ENCODE assay signal across 17 mouse cellular contexts in the genomic region with DNA sequence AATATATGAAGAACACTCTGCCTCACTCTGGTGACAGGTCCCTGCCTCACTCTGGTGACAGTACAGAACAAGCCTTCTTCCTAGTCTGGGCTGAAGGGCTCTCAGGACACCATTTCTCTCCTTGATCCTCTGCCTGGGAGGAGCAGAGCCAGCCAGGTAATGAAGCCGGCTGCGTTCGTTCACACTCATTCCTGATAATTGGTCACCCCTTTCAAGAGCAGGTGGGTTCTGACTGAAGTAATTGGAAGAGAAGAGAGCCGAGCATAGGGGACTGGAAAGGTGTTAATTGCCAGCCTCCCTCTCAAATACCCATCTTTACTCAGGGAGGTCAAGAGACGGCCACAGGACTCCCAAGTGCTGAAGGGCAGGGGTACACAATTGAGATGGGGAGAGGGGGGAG.
DNase-seq lines count a peak whose midpoint lies in the region; ATAC-seq and TF ChIP-seq lines count a peak whose summit lies in the region.
"Had no signal": no experiment of that assay in that cellular context is flagged by ENCODE, and none has a peak within 500 bp of the region (broad histone marks: within the 10 kb centered on the region; RNA-seq: fewer than 3 reads in every experiment).

No protein-coding gene starts in this region.

- DNase-seq in forebrain, postnatal 0 days = no peak
- peak; percentile 43 for DNase-seq in forebrain, embryonic 14.5 days (ENCODE audit: low spot score)
- no peak for DNase-seq in spleen, postnatal 4 days (ENCODE audit: low spot score in 2 of 2)
- no peak for DNase-seq in hindbrain, embryonic 10.5 days (ENCODE audit: low spot score)
- DNase-seq: adrenal gland, adult 2 months; adrenal gland, postnatal 10 days; adrenal gland, postnatal 25 days; cerebellum, adult 11-12 months; cerebellum, adult 2 months; cerebellum, adult 9-10 months; cerebellum, postnatal 10 days; cerebellum, postnatal 25 days had no signal

- peaks cover 63% of the 10 kb centered on the region for H3K27me3 ChIP-seq in forebrain, embryonic 12.5 days
- H3K27me3 ChIP-seq in forebrain, postnatal 0 days (ENCODE audit: insufficient read depth, low read length) = no peaks in the 10 kb centered on the region
- no peaks in the 10 kb centered on the region for H3K27me3 ChIP-seq in midbrain, embryonic 13.5 days
- H3K27me3 ChIP-seq in midbrain, embryonic 15.5 days (replicated peaks) = no peaks in the 10 kb centered on the region
- H3K27me3 ChIP-seq in forebrain, embryonic 14.5 days (replicated peaks; ENCODE audit: control insufficient read depth, insufficient read depth, low read length) = no peaks in the 10 kb centered on the region
- peaks cover 6% of the 10 kb centered on the region; the same call in 1 of the 2 replicates for H3K27me3 ChIP-seq in hindbrain, embryonic 10.5 days (ENCODE audit: insufficient read depth, poor library complexity, severe bottlenecking)
- H3K27me3 ChIP-seq: embryonic facial prominence, embryonic 12.5 days had no signal

- peaks cover 11% of the 10 kb centered on the region; the same call in 1 of the 2 replicates for H3K4me1 ChIP-seq in forebrain, embryonic 12.5 days
- H3K4me1 ChIP-seq in forebrain, postnatal 0 days (ENCODE audit: insufficient read depth) = peaks cover 7% of the 10 kb centered on the region
- peaks cover 21% of the 10 kb centered on the region for H3K4me1 ChIP-seq in midbrain, embryonic 13.5 days (replicated peaks)
- H3K4me1 ChIP-seq in midbrain, embryonic 15.5 days = peaks cover 16% of the 10 kb centered on the region
- H3K4me1 ChIP-seq in forebrain, embryonic 14.5 days (ENCODE audit: control insufficient read depth, insufficient read depth, low read length) = peaks cover 11% of the 10 kb centered on the region; the same call in 1 of the 2 replicates
- peaks cover 10% of the 10 kb centered on the region for H3K4me1 ChIP-seq in hindbrain, embryonic 10.5 days (replicated peaks)

- ATAC-seq in forebrain, embryonic 12.5 days (ENCODE audit: low FRiP score) = peak; percentile 76; the same call in 1 of the 2 replicates
- ATAC-seq in forebrain, postnatal 0 days = no peak
- no peak for ATAC-seq in midbrain, embryonic 13.5 days
- ATAC-seq in midbrain, embryonic 15.5 days (replicated peaks) = no peak
- ATAC-seq in forebrain, embryonic 14.5 days = peak; percentile 63

- no peaks in the 10 kb centered on the region for H3K9me3 ChIP-seq in forebrain, embryonic 12.5 days
- H3K9me3 ChIP-seq in forebrain, postnatal 0 days (ENCODE audit: low read length) = no peaks in the 10 kb centered on the region
- H3K9me3 ChIP-seq in midbrain, embryonic 13.5 days = no peaks in the 10 kb centered on the region
- no peaks in the 10 kb centered on the region for H3K9me3 ChIP-seq in midbrain, embryonic 15.5 days
- no peaks in the 10 kb centered on the region for H3K9me3 ChIP-seq in forebrain, embryonic 14.5 days (replicated peaks; ENCODE audit: control insufficient read depth, low read length)
- H3K9me3 ChIP-seq in hindbrain, embryonic 10.5 days = no peaks in the 10 kb centered on the region
- H3K9me3 ChIP-seq: embryonic facial prominence, embryonic 10.5 days; embryonic facial prominence, embryonic 12.5 days had no signal

- no peak for TF ChIP-seq CTCF in forebrain, postnatal 0 days (IDR thresholded peaks at IDR 0.05; ENCODE audit: low read depth)

- no peaks in the 10 kb centered on the region for H3K36me3 ChIP-seq in forebrain, embryonic 12.5 days (replicated peaks)
- no peaks in the 10 kb centered on the region for H3K36me3 ChIP-seq in forebrain, postnatal 0 days (ENCODE audit: insufficient read depth)
- H3K36me3 ChIP-seq in midbrain, embryonic 13.5 days = no peaks in the 10 kb centered on the region
- no peaks in the 10 kb centered on the region for H3K36me3 ChIP-seq in midbrain, embryonic 15.5 days (replicated peaks)
- no peaks in the 10 kb centered on the region for H3K36me3 ChIP-seq in forebrain, embryonic 14.5 days (ENCODE audit: control insufficient read depth, insufficient read depth, low read length)
- no peaks in the 10 kb centered on the region for H3K36me3 ChIP-seq in hindbrain, embryonic 10.5 days
- H3K36me3 ChIP-seq: embryonic facial prominence, embryonic 10.5 days; embryonic facial prominence, embryonic 12.5 days had no signal

- H3K27ac ChIP-seq in forebrain, embryonic 12.5 days = peak overlapping the region; percentile 63; the same call in 1 of the 2 replicates
- H3K27ac ChIP-seq in forebrain, postnatal 0 days (ENCODE audit: low read depth, low read length) = no peak overlapping the region
- H3K27ac ChIP-seq in midbrain, embryonic 13.5 days = peak overlapping the region; percentile 25; the same call in 1 of the 2 replicates
- no peak overlapping the region for H3K27ac ChIP-seq in midbrain, embryonic 15.5 days
- no peak overlapping the region; the same call in 1 of the 2 replicates for H3K27ac ChIP-seq in forebrain, embryonic 14.5 days (ENCODE audit: low read depth, low read length)
- no peak overlapping the region for H3K27ac ChIP-seq in hindbrain, embryonic 10.5 days
- H3K27ac ChIP-seq: embryonic facial prominence, embryonic 12.5 days had no signal

- H3K4me3 ChIP-seq in forebrain, embryonic 12.5 days (replicated peaks) = no peak overlapping the region
- no peak overlapping the region for H3K4me3 ChIP-seq in forebrain, postnatal 0 days (ENCODE audit: low read depth, low read length)
- H3K4me3 ChIP-seq in midbrain, embryonic 13.5 days (replicated peaks) = no peak overlapping the region
- no peak overlapping the region for H3K4me3 ChIP-seq in midbrain, embryonic 15.5 days
- no peak overlapping the region for H3K4me3 ChIP-seq in forebrain, embryonic 14.5 days (ENCODE audit: low read depth, low read length)
- H3K4me3 ChIP-seq in hindbrain, embryonic 10.5 days = no peak overlapping the region
- H3K4me3 ChIP-seq: embryonic facial prominence, embryonic 10.5 days; embryonic facial prominence, embryonic 12.5 days had no signal

- WGBS in forebrain, embryonic 12.5 days = 28% methylated on average over 5 of the region's 5 CpGs
- 34% methylated on average over 5 of the region's 5 CpGs for whole genome bisulfite sequencing in forebrain, postnatal 0 days
- 44% methylated on average over 5 of the region's 5 CpGs for WGBS in midbrain, embryonic 13.5 days
- 44% methylated on average over 5 of the region's 5 CpGs for WGBS in midbrain, embryonic 15.5 days
- WGBS in forebrain, embryonic 14.5 days = 17% methylated on average over 5 of the region's 5 CpGs
- WGBS in hindbrain, embryonic 10.5 days = 72% methylated on average over 5 of the region's 5 CpGs

- H3K4me2 ChIP-seq in forebrain, embryonic 12.5 days = no peak overlapping the region
- no peak overlapping the region for H3K4me2 ChIP-seq in forebrain, postnatal 0 days (ENCODE audit: low read depth)
- H3K4me2 ChIP-seq in midbrain, embryonic 13.5 days (replicated peaks) = no peak overlapping the region
- no peak overlapping the region for H3K4me2 ChIP-seq in midbrain, embryonic 15.5 days
- no peak overlapping the region for H3K4me2 ChIP-seq in forebrain, embryonic 14.5 days (ENCODE audit: low read length)
- H3K4me2 ChIP-seq: embryonic facial prominence, embryonic 12.5 days had no signal

- no peak overlapping the region for H3K9ac ChIP-seq in forebrain, embryonic 12.5 days
- H3K9ac ChIP-seq in forebrain, postnatal 0 days = no peak overlapping the region
- no peak overlapping the region for H3K9ac ChIP-seq in midbrain, embryonic 13.5 days (replicated peaks)
- no peak overlapping the region for H3K9ac ChIP-seq in midbrain, embryonic 15.5 days
- H3K9ac ChIP-seq in forebrain, embryonic 14.5 days (ENCODE audit: low read length) = no peak overlapping the region
- H3K9ac ChIP-seq: embryonic facial prominence, embryonic 12.5 days had no signal

Comparison
In these comparisons a context has a peak if more than half of its experiments do, and no peak if none do; other contexts are left out.
1. ATAC-seq: peak in forebrain, embryonic 12.5 days (single experiment) and forebrain, embryonic 14.5 days (single experiment); none in forebrain, postnatal 0 days (single experiment), midbrain, embryonic 13.5 days (single experiment) and midbrain, embryonic 15.5 days (single experiment).
2. H3K27ac ChIP-seq: peak in forebrain, embryonic 12.5 days (single experiment) and midbrain, embryonic 13.5 days (single experiment); none in forebrain, postnatal 0 days (single experiment), midbrain, embryonic 15.5 days (single experiment), forebrain, embryonic 14.5 days (single experiment) and hindbrain, embryonic 10.5 days (single experiment).